Mouse (Mus musculus) NIH3T3 (cell line): Measurements from ENCODE around the gene Kctd15.

ENCODE experiments used
- DNase-seq: peaks from one replicate; pipeline ENCODE4 v3.0.0-alpha.2; 2012; ENCODE audit warnings: low read depth

Gene Kctd15

DNA sequence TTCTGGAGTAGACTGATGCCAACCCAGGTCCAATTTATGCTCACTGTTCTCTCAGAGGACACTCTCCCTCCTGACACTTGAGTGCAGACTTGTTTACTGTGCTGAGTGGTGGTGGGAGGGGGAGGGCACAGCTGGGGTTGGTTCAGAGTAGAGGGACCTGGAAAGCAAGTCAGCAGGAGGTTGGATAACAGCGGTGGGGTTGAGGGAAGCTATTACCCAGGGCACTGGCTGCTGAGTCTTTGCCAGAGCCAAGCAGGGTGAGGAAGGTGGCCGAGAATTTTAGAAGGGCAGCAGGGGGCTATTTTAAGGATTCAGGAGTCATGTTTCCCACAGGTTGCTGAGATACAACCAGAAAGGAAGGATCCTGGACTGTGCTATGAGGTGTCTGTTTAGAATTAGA is 36.1 kb downstream of the Kctd15 start:
- DNase-seq: no peak

DNA sequence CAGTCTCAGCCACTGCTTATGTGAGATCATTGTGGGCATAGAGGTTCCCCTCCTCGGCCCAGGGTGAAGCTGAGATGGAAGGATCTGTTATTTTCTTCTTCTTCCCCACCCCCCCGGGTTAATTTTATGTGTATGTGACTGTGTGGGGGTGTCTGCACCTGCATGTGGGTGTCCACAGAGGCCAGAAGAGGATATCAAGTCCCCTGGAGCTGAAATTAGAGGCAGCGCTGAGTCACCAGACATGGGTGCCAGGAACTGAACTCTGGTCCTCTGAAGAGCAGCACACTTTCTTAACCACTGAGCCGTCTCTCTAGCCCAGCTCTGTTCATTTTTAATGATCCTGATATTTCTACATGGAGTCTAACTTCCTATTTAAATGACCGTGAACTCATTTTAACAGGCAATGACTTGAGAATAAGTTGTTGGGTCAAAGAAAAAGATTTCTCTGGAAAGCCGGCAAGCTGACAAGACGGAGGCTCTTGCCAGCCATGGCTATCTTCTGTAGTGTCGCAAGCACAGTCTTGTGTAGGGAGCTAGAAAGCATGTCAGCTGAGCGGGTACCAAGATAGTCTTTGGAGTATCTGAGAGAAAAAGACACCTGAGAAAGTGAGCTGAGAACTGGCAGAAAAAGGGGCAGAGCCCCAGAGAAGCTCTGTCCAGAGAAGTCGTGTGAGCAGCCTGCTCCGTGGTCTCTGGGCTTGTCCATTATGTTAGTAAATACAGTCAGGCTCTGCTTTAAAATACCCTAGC is 38.2 kb downstream of the Kctd15 start:
- DNase-seq: no peak

DNA sequence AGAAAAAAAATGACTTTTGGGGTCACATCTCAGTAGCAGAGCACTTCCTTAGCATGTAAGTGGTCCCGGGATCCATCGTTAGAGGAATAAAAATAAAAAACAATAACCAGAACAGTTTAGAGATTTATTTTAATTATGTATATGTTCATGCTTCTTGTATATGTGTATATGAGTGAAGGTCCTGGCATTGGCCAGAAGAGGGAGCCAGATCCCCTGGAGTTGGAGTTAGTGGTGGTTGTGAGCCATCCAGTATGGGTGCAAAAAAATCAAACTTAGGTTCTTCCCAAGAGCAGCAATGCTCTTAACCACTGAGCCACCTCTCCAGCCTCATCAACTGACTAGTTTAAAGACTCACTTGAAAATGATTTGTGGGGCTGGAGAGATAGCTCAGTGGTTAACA is 40.3 kb downstream of the Kctd15 start:
- DNase-seq: peak; percentile 61

GRCm38 (mm10) chr7:34610445-34610844 is 46.1 kb downstream of the Kctd15 start:
- peak; percentile 46 for DNase-seq

DNA sequence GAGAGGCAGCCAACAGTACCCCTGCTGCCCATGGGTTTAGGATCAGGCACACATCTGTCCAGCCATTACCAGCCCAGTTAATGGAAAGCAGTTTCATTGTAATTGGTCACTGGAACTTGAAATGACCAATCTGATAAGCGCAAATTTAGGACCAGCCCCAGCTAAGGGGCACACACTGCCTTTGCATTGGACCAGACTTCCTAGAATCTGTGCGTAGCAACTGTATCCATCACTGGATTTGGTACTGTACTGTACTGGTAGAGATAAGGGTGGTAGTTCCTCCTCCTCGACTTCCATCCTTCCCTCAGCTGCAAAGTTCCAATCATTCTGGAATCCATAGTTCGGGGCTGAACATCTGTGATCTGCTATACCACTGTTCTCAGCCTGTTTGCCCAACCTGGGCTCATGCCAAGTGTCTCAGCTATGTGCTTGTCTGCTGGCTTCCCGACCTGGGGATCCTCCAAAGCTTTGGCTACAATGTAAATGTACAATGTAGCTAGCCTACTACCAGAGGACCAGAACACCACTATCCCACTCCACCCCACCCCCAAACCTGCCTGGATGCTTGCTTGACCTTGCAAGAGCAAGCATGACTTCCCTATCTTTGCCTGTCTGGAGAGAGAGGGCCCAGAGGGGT is 49.1 kb downstream of the Kctd15 start:
- peak; percentile 14 for DNase-seq

DNA sequence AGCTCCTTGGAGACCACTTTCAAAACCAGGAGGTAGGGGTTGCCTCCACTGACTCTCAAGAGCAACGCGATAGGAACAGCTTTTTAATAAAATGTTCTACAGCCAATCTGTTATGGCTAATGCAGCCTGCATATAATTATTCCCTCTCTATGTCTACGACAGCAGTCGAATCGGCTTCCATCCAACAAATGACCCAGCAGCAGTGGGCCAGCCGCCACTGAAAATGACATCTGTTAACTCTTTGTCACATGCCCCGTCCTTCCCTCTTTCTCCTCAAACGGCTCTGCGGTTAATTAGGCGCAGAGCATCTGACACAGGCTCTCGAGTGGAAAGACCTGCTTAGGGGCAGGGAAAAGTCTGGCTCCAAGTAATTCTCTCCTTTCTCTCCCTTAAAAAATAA is 49.8 kb downstream of the Kctd15 start:
- no peak for DNase-seq

GRCm38 (mm10) chr7:34606051-34606450 is 50.5 kb downstream of the Kctd15 start:
- no peak for DNase-seq

DNA sequence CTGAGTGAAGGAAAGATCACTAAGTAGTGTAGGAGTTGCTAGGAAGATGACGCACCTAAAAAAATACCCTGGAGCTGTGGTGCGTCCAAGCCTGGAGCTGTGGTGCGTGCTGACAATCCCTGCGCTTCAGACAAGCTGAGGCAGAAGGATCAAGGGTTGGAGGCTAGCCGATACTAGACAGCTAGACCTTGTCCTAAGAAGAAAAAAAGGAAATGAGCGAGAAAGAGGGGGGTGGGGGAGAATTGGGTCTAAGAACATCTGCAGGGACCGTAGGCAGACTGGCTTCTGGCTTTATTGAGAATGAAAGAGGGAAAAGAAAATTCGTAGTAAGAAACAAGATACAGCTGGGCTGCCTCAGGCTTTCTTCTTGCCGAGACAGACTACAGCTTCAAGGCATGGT is 58.0 kb downstream of the Kctd15 start:
- no peak for DNase-seq

- DNase-seq: no peak
These were observed 58.5 kb downstream of the Kctd15 start for GRCm38 (mm10) chr7:34597986-34598385.

- no peak for DNase-seq
These were observed 59.8 kb downstream of the Kctd15 start for GRCm38 (mm10) chr7:34596531-34597235.

GRCm38 (mm10) chr7:34595307-34595565 is 61.3 kb downstream of the Kctd15 start:
- no peak for DNase-seq

DNA sequence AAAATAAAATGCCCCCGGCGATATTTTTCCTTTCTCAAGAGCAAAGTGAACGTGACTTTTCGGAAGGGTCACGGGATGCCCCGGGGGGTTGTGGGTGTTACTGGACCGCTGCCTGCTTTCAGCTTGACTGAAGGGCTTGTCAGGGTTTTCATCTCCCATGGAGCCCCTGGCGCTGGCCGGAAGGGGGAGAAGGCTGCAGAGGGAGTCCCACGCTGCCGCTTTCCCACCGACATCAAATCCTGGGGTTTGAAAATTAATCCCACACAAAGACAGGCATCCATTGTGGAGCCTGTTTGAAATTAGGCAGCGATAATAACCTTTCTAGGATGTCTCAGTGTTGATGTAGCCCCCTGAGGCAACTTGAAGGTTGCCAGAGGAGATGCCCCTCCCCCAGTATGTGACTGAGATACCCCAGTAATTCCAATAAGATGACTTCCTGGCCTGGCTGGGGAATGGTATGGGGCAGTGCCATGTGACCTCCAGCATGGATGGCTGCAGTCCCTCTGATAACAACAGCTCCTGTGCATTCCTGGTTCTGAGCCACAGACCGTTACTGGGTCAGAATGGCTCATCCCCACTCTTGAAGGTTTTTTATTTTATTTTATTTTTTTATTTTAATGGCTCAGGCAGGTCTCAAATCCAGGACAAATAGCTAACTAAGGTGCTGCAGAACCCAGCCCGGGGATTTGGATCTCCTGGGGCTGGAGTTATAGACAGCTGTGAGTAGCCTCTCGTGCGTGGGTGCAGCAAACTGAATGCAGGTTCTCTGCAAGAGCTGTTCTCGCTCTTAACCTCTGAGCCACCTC is 61.8 kb downstream of the Kctd15 start:
- peak; percentile 22 for DNase-seq

DNA sequence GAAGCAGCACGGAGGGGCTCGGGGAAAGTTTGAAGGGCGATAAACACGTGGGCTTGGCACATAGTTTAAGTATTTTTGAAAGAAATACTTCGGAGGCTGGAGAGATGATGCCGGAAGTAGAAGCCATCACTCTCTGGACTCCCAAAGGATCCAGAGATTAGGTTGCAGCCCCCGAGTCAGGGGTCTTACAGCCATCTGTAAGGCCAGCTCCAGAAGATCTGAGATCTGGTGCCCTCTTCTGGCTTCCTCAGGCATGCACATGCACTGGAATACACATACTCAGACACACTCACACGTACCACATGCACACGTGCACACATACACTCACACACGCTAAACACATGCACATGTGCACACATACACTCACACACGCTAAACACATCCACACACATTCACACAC is 65.8 kb downstream of the Kctd15 start:
- no peak for DNase-seq
